Mouse (Mus musculus) hindbrain, embryonic 11.5 days (tissue): ENCODE data around the gene Sdccag8. TPM values are rescaled to one million over a fixed set of nuclear protein-coding genes. Genes with fewer than 3 reads are reported as not detected.

Experiments
- ATAC-seq: fragments of 200-750 bp; cut with Nextera tagmentation; 2 replicates; pipeline ENCODE4 v1.8.0; 2017; ENCODE audit warnings: mild to moderate bottlenecking, moderate TSS enrichment, moderate library complexity; ENCODE audit not compliant: low FRiP score
- DNase-seq: peaks from one replicate; pipeline ENCODE4 v3.0.0-alpha.2; 2015; ENCODE audit warnings: low spot score
- H3K27ac ChIP-seq: fragments of 300-500 bp; sonication (generic); 2 replicates; pipeline ENCODE4 v1.5.1; 2014; ENCODE audit warnings: mild to moderate bottlenecking, low read depth, low read length
- H3K27me3 ChIP-seq: fragments of 300-500 bp; sonication (generic); 2 replicates; pipeline ENCODE4 v1.6.1; 2014; ENCODE audit warnings: mild to moderate bottlenecking, low read length, moderate library complexity, mixed read lengths; ENCODE audit not compliant: control insufficient read depth, insufficient read depth
- H3K36me3 ChIP-seq: fragments of 300-500 bp; sonication (generic); 2 replicates; pipeline ENCODE4 v1.6.1; 2014; ENCODE audit warnings: mild to moderate bottlenecking, low read length, moderate library complexity, mixed read lengths; ENCODE audit not compliant: control insufficient read depth, insufficient read depth
- H3K4me1 ChIP-seq: fragments of 300-500 bp; sonication (generic); replicated peaks from 2 replicates; pipeline ENCODE4 v1.6.1; 2014; ENCODE audit warnings: low read length, mixed read lengths; ENCODE audit not compliant: control insufficient read depth, insufficient read depth
- H3K4me2 ChIP-seq: fragments of 300-500 bp; sonication (generic); replicated peaks from 2 replicates; pipeline ENCODE4 v1.6.1; 2014; ENCODE audit warnings: mild to moderate bottlenecking, low read depth, low read length
- H3K4me3 ChIP-seq: fragments of 300-500 bp; sonication (generic); 2 replicates; pipeline ENCODE4 v1.5.1; 2014; ENCODE audit warnings: low read depth, low read length
- H3K9ac ChIP-seq: fragments of 300-500 bp; sonication (generic); 2 replicates; pipeline ENCODE4 v1.6.1; 2014; ENCODE audit warnings: low read depth, low read length
- H3K9me3 ChIP-seq: fragments of 300-500 bp; sonication (generic); 2 replicates; pipeline ENCODE4 v1.6.1; 2016; ENCODE audit warnings: low read length; ENCODE audit not compliant: control insufficient read depth
- WGBS: fragments of 180-500 bp; shearing (Covaris S2); extraction: QIAGEN DNeasy Blood & Tissue Kit; methylation state at CpG from one replicate; pipeline ENCODE4 v1.1.7; 2014; 5-methylcytosine and 5-hydroxymethylcytosine counted together
- polyA plus RNA-seq: library from polyadenylated mRNA; unstranded; fragments of >200 nt; fragmentation: Nextera tagmentation; extraction: Ambion mirVana; gene quantifications from 2 replicates; pipeline ENCODE4 v1.2.1, GENCODE M21; 2014

Sdccag8 gene
- polyA plus RNA-seq, 1 experiment from 2014 or later = 23.9 TPM

- H3K4me1 ChIP-seq = peaks cover 11% of the 10 kb centered on the region
- WGBS = 80% methylated on average over 3 of the region's 3 CpGs
- DNase-seq (no peak), ATAC-seq (no peak)
- H3K36me3 ChIP-seq = no peaks in the 10 kb centered on the region
- H3K27me3 ChIP-seq = no peaks in the 10 kb centered on the region
- no peaks in the 10 kb centered on the region for H3K9me3 ChIP-seq
- H3K4me2 ChIP-seq = no peak overlapping the region
- no peak overlapping the region for H3K9ac ChIP-seq
- no peak overlapping the region for H3K4me3 ChIP-seq
- no peak overlapping the region for H3K27ac ChIP-seq
These were observed 192.9 kb downstream of the Sdccag8 start for GRCm38 (mm10) chr1:177007405-177007804.

- Histone ChIP-seq H3K36me3 (no peaks in the 10 kb centered on the region), H3K4me2 (no peak overlapping the region), H3K27ac (no peak overlapping the region), H3K9ac (no peak overlapping the region), H3K4me1 (peaks cover 11% of the 10 kb centered on the region), H3K4me3 (no peak overlapping the region), H3K9me3 (no peaks in the 10 kb centered on the region), H3K27me3 (no peaks in the 10 kb centered on the region)
- WGBS = 56% methylated on average over 1 of the region's 1 CpGs
- no peak for ATAC-seq
- no peak for DNase-seq
These were observed 194.3 kb downstream of the Sdccag8 start for GRCm38 (mm10) chr1:177008777-177009176.

GRCm38 (mm10) chr1:177010041-177010440 lies 195.6 kb downstream of the Sdccag8 start:
- H3K36me3 ChIP-seq = no peaks in the 10 kb centered on the region
- H3K4me3 ChIP-seq = no peak overlapping the region
- H3K9ac ChIP-seq = no peak overlapping the region
- peak overlapping the region; percentile 48 for H3K27ac ChIP-seq
- H3K9me3 ChIP-seq = no peaks in the 10 kb centered on the region
- DNase-seq (no peak), ATAC-seq (peak; percentile 68)
- no peaks in the 10 kb centered on the region for H3K27me3 ChIP-seq
- H3K4me2 ChIP-seq = no peak overlapping the region
- 35% methylated on average over 3 of the region's 3 CpGs for WGBS
- peaks cover 11% of the 10 kb centered on the region for H3K4me1 ChIP-seq

DNA sequence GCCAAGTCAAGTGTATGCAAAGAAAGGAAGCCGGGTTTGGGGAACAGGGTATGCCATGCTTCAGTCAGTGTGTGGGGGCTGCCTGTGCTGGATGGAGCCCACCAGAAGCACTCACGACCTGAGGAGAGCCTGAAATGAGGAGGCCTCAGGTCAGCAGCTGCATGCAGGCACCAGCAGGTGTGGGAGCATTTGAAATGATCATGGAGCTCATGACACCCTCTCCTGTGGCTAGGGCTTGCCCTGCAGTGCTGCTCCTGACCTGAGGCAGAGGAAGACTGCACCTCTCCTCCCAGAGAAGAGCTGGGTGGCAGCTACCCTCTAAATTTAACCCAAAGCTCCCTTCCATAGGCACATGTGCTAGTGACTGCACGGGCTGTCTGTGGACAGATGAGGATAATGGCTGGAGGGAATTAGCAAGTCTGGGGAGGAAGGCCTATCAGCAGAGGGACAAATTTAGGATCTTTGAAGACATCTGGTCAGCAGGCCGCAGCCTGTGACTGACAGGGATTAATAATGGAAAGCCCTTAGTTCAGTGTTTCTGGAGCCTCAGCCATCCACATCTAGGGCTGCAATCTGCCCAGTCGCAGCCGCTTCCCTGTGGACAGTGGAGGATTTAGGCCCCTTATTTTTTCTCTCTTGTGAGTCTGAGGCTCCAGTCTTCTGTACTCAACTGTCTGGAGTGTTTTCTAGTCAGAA lies 196.3 kb downstream of the Sdccag8 start:
- Histone ChIP-seq H3K27ac (peak overlapping the region; percentile 43), H3K4me2 (no peak overlapping the region), H3K27me3 (no peaks in the 10 kb centered on the region), H3K36me3 (no peaks in the 10 kb centered on the region), H3K9me3 (no peaks in the 10 kb centered on the region), H3K4me3 (no peak overlapping the region), H3K4me1 (peaks cover 11% of the 10 kb centered on the region), H3K9ac (no peak overlapping the region)
- ATAC-seq (peak; percentile 41; the same call in 1 of the 2 replicates), DNase-seq (no peak)
- WGBS = 59% methylated on average over 6 of the region's 6 CpGs

DNA sequence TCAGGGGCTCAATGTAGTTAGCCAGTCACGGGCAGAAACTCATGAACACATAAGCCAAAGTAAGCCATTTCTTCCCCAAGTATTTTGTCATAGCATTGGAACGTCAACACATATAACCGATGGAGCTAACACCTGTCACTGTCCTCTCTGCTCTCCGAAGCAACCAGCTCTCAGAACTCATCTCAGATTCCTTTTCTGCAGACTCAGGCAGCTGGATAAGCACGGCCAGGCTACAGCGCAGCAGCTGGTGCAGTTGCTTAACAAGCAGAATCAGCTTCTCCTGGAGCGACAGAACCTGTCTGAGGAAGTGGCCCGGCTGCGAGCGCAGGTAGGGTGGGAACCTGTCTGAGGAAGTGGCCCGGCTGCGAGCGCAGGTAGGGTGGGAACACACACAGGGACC lies 197.2 kb downstream of the Sdccag8 start:
- Histone ChIP-seq H3K4me2 (no peak overlapping the region), H3K4me3 (no peak overlapping the region), H3K36me3 (no peaks in the 10 kb centered on the region), H3K27ac (peak overlapping the region; percentile 43; the same call in 1 of the 2 replicates), H3K27me3 (no peaks in the 10 kb centered on the region), H3K9ac (no peak overlapping the region), H3K9me3 (no peaks in the 10 kb centered on the region), H3K4me1 (peaks cover 11% of the 10 kb centered on the region)
- WGBS = 79% methylated on average over 13 of the region's 13 CpGs
- DNase-seq (no peak), ATAC-seq (no peak)

GRCm38 (mm10) chr1:177012774-177013173 lies 198.3 kb downstream of the Sdccag8 start:
- no peaks in the 10 kb centered on the region for H3K27me3 ChIP-seq
- H3K4me2 ChIP-seq = no peak overlapping the region
- H3K27ac ChIP-seq = no peak overlapping the region
- WGBS = 33% methylated on average over 3 of the region's 3 CpGs
- no peaks in the 10 kb centered on the region for H3K36me3 ChIP-seq
- no peak overlapping the region for H3K9ac ChIP-seq
- H3K4me1 ChIP-seq = peaks cover 11% of the 10 kb centered on the region
- H3K4me3 ChIP-seq = no peak overlapping the region
- ATAC-seq = no peak
- DNase-seq = no peak
- H3K9me3 ChIP-seq = no peaks in the 10 kb centered on the region

DNA sequence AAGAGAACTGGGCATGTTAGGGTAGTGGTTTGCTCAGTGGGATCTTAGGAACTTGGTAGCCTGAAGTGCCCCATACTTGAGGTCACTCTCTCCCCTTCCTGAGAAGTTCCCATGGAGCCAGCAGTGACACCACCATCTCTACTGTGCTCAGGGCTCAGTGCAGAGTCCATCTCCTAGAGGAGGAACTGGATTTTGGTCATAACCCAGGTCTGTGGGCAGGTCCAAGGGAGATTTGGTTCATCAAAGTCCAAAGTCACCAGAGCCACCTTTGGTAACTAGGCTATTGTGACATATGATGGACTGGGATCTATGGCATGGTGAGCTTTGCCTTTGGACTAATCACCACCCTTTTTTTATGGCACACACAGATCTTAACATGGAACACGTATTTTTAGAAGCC lies 198.9 kb downstream of the Sdccag8 start:
- whole genome bisulfite sequencing = 86% methylated on average over 1 of the region's 1 CpGs
- H3K4me3 ChIP-seq = no peak overlapping the region
- DNase-seq (no peak), ATAC-seq (no peak)
- H3K4me1 ChIP-seq = peaks cover 11% of the 10 kb centered on the region
- no peak overlapping the region for H3K4me2 ChIP-seq
- H3K36me3 ChIP-seq = no peaks in the 10 kb centered on the region
- no peak overlapping the region for H3K9ac ChIP-seq
- no peak overlapping the region for H3K27ac ChIP-seq
- no peaks in the 10 kb centered on the region for H3K27me3 ChIP-seq
- H3K9me3 ChIP-seq = no peaks in the 10 kb centered on the region

DNA sequence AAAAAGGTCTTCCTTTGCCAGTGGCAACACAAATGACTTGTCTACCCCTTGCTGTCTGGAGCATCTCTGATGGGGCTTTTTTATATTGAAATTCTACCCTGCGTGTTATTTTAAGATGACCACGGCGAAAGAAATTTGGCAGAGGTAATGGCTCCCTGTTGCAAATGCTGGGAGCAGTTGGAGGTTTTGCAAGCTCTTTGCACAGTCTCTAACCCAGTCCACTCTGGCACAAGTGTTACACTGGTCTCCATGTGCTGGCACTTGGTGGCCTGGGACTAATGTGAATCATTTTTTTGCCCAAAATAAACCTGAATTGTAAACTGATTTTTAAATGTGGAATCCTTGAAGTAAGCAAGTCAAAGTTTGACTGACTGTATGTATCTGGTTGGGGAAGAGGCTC lies 199.3 kb downstream of the Sdccag8 start:
- H3K4me2 ChIP-seq = no peak overlapping the region
- ATAC-seq (no peak), DNase-seq (no peak)
- H3K9ac ChIP-seq = no peak overlapping the region
- H3K27me3 ChIP-seq = no peaks in the 10 kb centered on the region
- H3K4me3 ChIP-seq = no peak overlapping the region
- no peaks in the 10 kb centered on the region for H3K9me3 ChIP-seq
- 94% methylated on average over 3 of the region's 3 CpGs for WGBS
- no peaks in the 10 kb centered on the region for H3K36me3 ChIP-seq
- H3K4me1 ChIP-seq = peaks cover 11% of the 10 kb centered on the region
- no peak overlapping the region for H3K27ac ChIP-seq

GRCm38 (mm10) chr1:177014346-177014745 lies 199.9 kb downstream of the Sdccag8 start:
- DNase-seq = no peak
- H3K4me2 ChIP-seq = no peak overlapping the region
- peaks cover 11% of the 10 kb centered on the region for H3K4me1 ChIP-seq
- H3K27me3 ChIP-seq = no peaks in the 10 kb centered on the region
- WGBS = 75% methylated on average over 2 of the region's 2 CpGs
- ATAC-seq = no peak
- no peak overlapping the region for H3K27ac ChIP-seq
- no peak overlapping the region for H3K9ac ChIP-seq
- no peaks in the 10 kb centered on the region for H3K9me3 ChIP-seq
- no peaks in the 10 kb centered on the region for H3K36me3 ChIP-seq
- no peak overlapping the region for H3K4me3 ChIP-seq
